Mouse (Mus musculus): ENCODE data around the gene Supt6. TPM values are rescaled to one million over a fixed set of nuclear protein-coding genes. Genes with fewer than 3 reads are reported as not detected.

The Supt6 gene
- polyA plus RNA-seq, 1 experiment from 2014 or later: 27.8 TPM

- H3K9me3 ChIP-seq (replicated peaks): no peaks in the 10 kb centered on the region
- H3K27me3 ChIP-seq: no peaks in the 10 kb centered on the region
- peaks cover 18% of the 10 kb centered on the region for H3K4me1 ChIP-seq
- ATAC-seq (ENCODE audit: insufficient number of reproducible peaks, low FRiP score, low TSS enrichment, low read depth): no peak
- no peaks in the 10 kb centered on the region for H3K36me3 ChIP-seq
- no peak overlapping the region for H3K4me3 ChIP-seq (replicated peaks)
- WGBS: 76% methylated on average over 19 of the region's 19 CpGs
- H3K9ac ChIP-seq: no peak overlapping the region; the same call in 1 of the 2 replicates
- no peak overlapping the region for H3K27ac ChIP-seq (replicated peaks)
- H3K4me2 ChIP-seq (replicated peaks): no peak overlapping the region
Observed at GRCm38 (mm10) chr11:78172748-78173383, 72.9 kb downstream of the Supt6 start.

GRCm38 (mm10) chr11:78172034-78172747 lies 73.6 kb downstream of the Supt6 start:
- Histone ChIP-seq H3K9me3 (replicated peaks) (no peaks in the 10 kb centered on the region), H3K4me2 (replicated peaks) (no peak overlapping the region), H3K27me3 (no peaks in the 10 kb centered on the region), H3K9ac (no peak overlapping the region; the same call in 1 of the 2 replicates), H3K36me3 (0 out of 2 replicates have a peak, but pooled peaks cover 3% of the 10 kb centered on the region), H3K4me3 (replicated peaks) (no peak overlapping the region), H3K4me1 (peaks cover 13% of the 10 kb centered on the region), H3K27ac (replicated peaks) (no peak overlapping the region)
- WGBS: 81% methylated on average over 16 of the region's 16 CpGs
- no peak for ATAC-seq (ENCODE audit: insufficient number of reproducible peaks, low FRiP score, low TSS enrichment, low read depth)

- H3K4me2 ChIP-seq (replicated peaks): no peak overlapping the region
- 0 out of 2 replicates have a peak, but pooled peaks cover 3% of the 10 kb centered on the region for H3K36me3 ChIP-seq
- H3K27me3 ChIP-seq: no peaks in the 10 kb centered on the region
- peaks cover 13% of the 10 kb centered on the region for H3K4me1 ChIP-seq
- no peak overlapping the region for H3K4me3 ChIP-seq (replicated peaks)
- ATAC-seq (ENCODE audit: insufficient number of reproducible peaks, low FRiP score, low TSS enrichment, low read depth): no peak
- H3K9ac ChIP-seq: no peak overlapping the region
- WGBS: 62% methylated on average over 4 of the region's 4 CpGs
- no peaks in the 10 kb centered on the region for H3K9me3 ChIP-seq (replicated peaks)
- H3K27ac ChIP-seq (replicated peaks): no peak overlapping the region
Observed at GRCm38 (mm10) chr11:78171328-78171727, 74.5 kb downstream of the Supt6 start.

- no peak for ATAC-seq (ENCODE audit: insufficient number of reproducible peaks, low FRiP score, low TSS enrichment, low read depth)
Observed at GRCm38 (mm10) chr11:78170306-78170705, 75.5 kb downstream of the Supt6 start.

GRCm38 (mm10) chr11:78168541-78169468 lies 77.0 kb downstream of the Supt6 start:
- no peak overlapping the region for H3K9ac ChIP-seq
- no peak overlapping the region for H3K4me2 ChIP-seq (replicated peaks)
- H3K4me1 ChIP-seq: peaks cover 19% of the 10 kb centered on the region
- ATAC-seq (ENCODE audit: insufficient number of reproducible peaks, low FRiP score, low TSS enrichment, low read depth): no peak
- no peaks in the 10 kb centered on the region for H3K9me3 ChIP-seq (replicated peaks)
- no peaks in the 10 kb centered on the region for H3K27me3 ChIP-seq
- H3K27ac ChIP-seq (replicated peaks): no peak overlapping the region
- H3K4me3 ChIP-seq (replicated peaks): no peak overlapping the region
- 0 out of 2 replicates have a peak, but pooled peaks cover 3% of the 10 kb centered on the region for H3K36me3 ChIP-seq
- 50% methylated on average over 19 of the region's 19 CpGs for WGBS

More at GRCm38 (mm10) chr11:78170306-78170705, 75.5 kb downstream of the Supt6 start:
- Histone ChIP-seq H3K9me3 (replicated peaks) (no peaks in the 10 kb centered on the region), H3K4me1 (peaks cover 18% of the 10 kb centered on the region), H3K4me2 (replicated peaks) (no peak overlapping the region), H3K27me3 (no peaks in the 10 kb centered on the region), H3K4me3 (replicated peaks) (no peak overlapping the region), H3K9ac (no peak overlapping the region), H3K27ac (replicated peaks) (no peak overlapping the region), H3K36me3 (0 out of 2 replicates have a peak, but pooled peaks cover 3% of the 10 kb centered on the region)
- 88% methylated on average over 15 of the region's 15 CpGs for WGBS

GRCm38 (mm10) chr11:78167257-78167959 lies 78.4 kb downstream of the Supt6 start:
- ATAC-seq (ENCODE audit: insufficient number of reproducible peaks, low FRiP score, low TSS enrichment, low read depth): no peak
- 86% methylated on average over 14 of the region's 14 CpGs for WGBS
- H3K4me1 ChIP-seq: peaks cover 33% of the 10 kb centered on the region

GRCm38 (mm10) chr11:78166640-78167039 lies 79.1 kb downstream of the Supt6 start:
- Histone ChIP-seq H3K4me1 (peaks cover 41% of the 10 kb centered on the region), H3K36me3 (0 out of 2 replicates have a peak, but pooled peaks cover 9% of the 10 kb centered on the region), H3K9me3 (replicated peaks) (no peaks in the 10 kb centered on the region), H3K27ac (replicated peaks) (0 out of 2 replicates have a peak overlapping the region, but pooled peaks have one; percentile 96), H3K27me3 (no peaks in the 10 kb centered on the region), H3K9ac (no peak overlapping the region), H3K4me3 (replicated peaks) (no peak overlapping the region), H3K4me2 (replicated peaks) (no peak overlapping the region)
- WGBS: 52% methylated on average over 6 of the region's 6 CpGs
- ATAC-seq (ENCODE audit: insufficient number of reproducible peaks, low FRiP score, low TSS enrichment, low read depth): no peak

More at GRCm38 (mm10) chr11:78167257-78167959, 78.4 kb downstream of the Supt6 start:
- Histone ChIP-seq H3K27me3 (no peaks in the 10 kb centered on the region), H3K4me3 (replicated peaks) (no peak overlapping the region), H3K27ac (replicated peaks) (no peak overlapping the region), H3K9me3 (replicated peaks) (no peaks in the 10 kb centered on the region), H3K36me3 (0 out of 2 replicates have a peak, but pooled peaks cover 3% of the 10 kb centered on the region), H3K9ac (no peak overlapping the region), H3K4me2 (replicated peaks) (no peak overlapping the region)

- Histone ChIP-seq H3K36me3 (peaks cover 13% of the 10 kb centered on the region), H3K4me3 (replicated peaks) (peak overlapping the region; percentile 94), H3K27me3 (no peaks in the 10 kb centered on the region), H3K9ac (0 out of 2 replicates have a peak overlapping the region, but pooled peaks have one; percentile 99), H3K4me2 (replicated peaks) (peak overlapping the region; percentile 89), H3K27ac (replicated peaks) (peak overlapping the region; percentile 96), H3K9me3 (replicated peaks) (no peaks in the 10 kb centered on the region), H3K4me1 (peaks cover 45% of the 10 kb centered on the region)
- 35% methylated on average over 4 of the region's 4 CpGs for WGBS
- ATAC-seq (ENCODE audit: insufficient number of reproducible peaks, low FRiP score, low TSS enrichment, low read depth): no peak
Observed at GRCm38 (mm10) chr11:78166161-78166560, 79.6 kb downstream of the Supt6 start.

- H3K4me3 ChIP-seq (replicated peaks): peak overlapping the region; percentile 94
- H3K4me1 ChIP-seq: peaks cover 49% of the 10 kb centered on the region
- 3% methylated on average over 16 of the region's 16 CpGs for WGBS
- H3K36me3 ChIP-seq: peaks cover 17% of the 10 kb centered on the region
- H3K4me2 ChIP-seq (replicated peaks): peak overlapping the region; percentile 89
- H3K9me3 ChIP-seq (replicated peaks): no peaks in the 10 kb centered on the region
- ATAC-seq (ENCODE audit: insufficient number of reproducible peaks, low FRiP score, low TSS enrichment, low read depth): peak; percentile 26
- H3K27ac ChIP-seq (replicated peaks): peak overlapping the region; percentile 96
- peak overlapping the region; percentile 99; the same call in 1 of the 2 replicates for H3K9ac ChIP-seq
- no peaks in the 10 kb centered on the region for H3K27me3 ChIP-seq
Observed at GRCm38 (mm10) chr11:78165761-78166109, 80.1 kb downstream of the Supt6 start.

GRCm38 (mm10) chr11:78164924-78165760 lies 80.6 kb downstream of the Supt6 start, which contains the start of gene Traf4:
Gene Traf4, minus strand, starts transcription at chr11:78165589.
- peaks cover 54% of the 10 kb centered on the region for H3K4me1 ChIP-seq
- H3K27me3 ChIP-seq: no peaks in the 10 kb centered on the region

More at GRCm38 (mm10) chr11:78164924-78165760, 80.6 kb downstream of the Supt6 start, which contains the start of gene Traf4:
- H3K27ac ChIP-seq (replicated peaks): peak within 1 kb of the TSS; percentile 96
- peak within 1 kb of the TSS; percentile 89 for H3K4me2 ChIP-seq (replicated peaks)
- peak within 1 kb of the TSS; percentile 94 for H3K4me3 ChIP-seq (replicated peaks)
- H3K9me3 ChIP-seq (replicated peaks): no peaks in the 10 kb centered on the region
- WGBS: under 1% methylated on average over 77 of the region's 78 CpGs
- peak; percentile 84 for ATAC-seq (ENCODE audit: insufficient number of reproducible peaks, low FRiP score, low TSS enrichment, low read depth)
- H3K9ac ChIP-seq: peak within 1 kb of the TSS; percentile 99
- H3K36me3 ChIP-seq: peaks cover 23% of the 10 kb centered on the region
